Mouse (Mus musculus): ENCODE measurements at regions not wholly inside any gene's neighbourhood (a gene's known extent, or its start where the extent isn't known, plus 50 kb on each side); places are given as distances from the start of the nearest gene placed in this dataset.

DNA sequence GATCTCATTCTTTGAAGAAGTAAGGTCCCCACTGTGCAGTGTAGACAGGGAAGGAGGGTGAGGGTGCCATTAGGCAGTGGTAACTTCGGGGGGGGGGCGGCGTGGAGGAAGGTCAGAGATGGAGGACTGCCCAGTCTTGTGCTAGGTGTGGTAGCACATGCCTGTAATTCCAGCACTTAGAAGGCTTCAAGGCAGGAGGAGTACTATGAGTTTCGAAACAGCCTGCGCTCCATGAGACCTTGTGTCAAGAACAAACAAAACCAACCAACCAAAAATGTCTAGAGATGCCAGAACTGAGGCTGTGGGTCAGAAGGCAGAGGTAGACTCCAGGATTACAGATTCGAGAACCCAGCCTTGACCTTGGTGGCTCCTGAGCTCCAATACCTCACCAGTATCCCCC, 130.8 kb downstream of the Pja1 start:
- DNase-seq: no peak

GRCm38 (mm10) chrX:99339081-99339876, 131.8 kb downstream of the Pja1 start:
- DNase-seq: no peak

DNA sequence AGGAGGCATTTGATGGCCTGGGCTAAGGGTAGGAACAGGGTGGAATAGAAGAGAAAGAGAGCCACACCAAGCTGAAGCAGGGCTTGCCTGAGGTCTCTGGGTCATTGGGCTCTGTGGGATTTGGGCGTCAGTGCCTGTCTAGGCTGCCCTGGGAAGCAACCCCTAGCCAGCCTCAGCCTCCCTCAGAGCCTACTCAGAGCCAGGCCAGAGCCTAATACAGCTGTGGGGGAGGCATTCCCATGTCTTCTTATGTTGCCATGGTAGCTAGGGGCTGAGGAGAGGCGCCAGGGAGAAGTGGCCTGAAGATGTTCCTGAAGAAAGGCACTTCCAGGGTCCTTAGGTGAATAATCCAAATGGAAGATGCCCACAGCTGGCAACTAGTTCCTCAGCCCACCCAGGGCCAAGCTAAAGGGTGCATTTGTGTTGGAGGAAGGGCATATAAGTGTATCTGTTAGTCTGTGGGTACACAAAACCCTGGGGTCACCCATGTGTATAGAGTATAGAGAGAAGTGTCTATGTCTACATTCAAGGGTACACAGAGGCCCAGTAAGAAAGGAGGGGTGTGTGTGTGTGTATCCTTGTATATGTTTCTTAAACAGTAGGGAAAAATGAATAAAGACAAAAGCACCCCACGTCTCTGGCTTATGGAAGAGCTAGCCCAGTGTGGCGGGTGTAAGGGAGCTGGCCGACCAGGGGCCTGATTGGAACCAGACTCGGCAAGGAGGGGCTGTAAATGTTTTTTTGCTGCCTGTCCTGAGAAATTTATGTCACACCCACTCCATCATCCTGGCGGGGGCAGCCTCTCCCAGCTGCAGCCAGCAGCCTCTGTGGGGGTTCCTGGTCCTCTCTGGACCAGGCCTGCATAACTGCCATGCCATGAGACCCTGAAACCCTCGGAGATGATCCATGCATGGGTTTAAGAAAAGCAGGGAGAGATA, 134.2 kb downstream of the Pja1 start:
- no peak for DNase-seq

DNA sequence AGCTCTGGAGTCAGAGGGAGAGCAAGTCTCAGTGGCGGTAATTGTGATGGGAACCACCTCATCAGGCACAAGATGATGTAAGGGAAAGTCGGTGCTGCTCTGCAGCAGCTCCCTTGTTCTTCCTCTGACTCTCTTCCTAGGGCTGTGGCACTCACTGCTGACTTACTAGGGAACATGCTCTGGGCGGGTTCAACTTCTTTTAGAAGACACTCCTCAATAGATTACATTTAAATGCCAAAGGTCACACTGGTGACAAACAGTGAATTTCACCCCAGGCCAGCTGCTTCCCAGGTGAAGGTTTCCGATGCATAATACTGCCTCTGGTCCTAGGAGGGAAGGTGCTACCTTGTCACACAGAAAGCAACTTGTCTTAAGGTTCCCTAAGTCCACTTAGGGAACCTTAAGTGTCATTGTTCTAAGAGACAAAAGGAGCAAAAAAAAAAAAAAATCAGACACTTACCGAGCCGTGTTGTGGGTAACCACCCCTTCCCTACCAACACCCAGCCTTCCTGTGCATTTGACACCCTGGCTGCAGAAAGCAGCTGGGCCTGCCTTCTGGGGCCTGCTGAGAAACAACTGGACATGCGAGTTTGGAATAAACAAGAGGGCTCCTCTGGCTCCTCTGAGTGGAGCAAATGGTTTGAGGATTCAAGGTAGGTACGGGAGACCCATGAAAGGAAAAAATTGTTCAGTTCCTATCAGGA, 135.0 kb downstream of the Pja1 start:
- DNase-seq: no peak

GRCm38 (mm10) chrX:99332457-99332770, 138.7 kb downstream of the Pja1 start:
- DNase-seq: no peak

DNA sequence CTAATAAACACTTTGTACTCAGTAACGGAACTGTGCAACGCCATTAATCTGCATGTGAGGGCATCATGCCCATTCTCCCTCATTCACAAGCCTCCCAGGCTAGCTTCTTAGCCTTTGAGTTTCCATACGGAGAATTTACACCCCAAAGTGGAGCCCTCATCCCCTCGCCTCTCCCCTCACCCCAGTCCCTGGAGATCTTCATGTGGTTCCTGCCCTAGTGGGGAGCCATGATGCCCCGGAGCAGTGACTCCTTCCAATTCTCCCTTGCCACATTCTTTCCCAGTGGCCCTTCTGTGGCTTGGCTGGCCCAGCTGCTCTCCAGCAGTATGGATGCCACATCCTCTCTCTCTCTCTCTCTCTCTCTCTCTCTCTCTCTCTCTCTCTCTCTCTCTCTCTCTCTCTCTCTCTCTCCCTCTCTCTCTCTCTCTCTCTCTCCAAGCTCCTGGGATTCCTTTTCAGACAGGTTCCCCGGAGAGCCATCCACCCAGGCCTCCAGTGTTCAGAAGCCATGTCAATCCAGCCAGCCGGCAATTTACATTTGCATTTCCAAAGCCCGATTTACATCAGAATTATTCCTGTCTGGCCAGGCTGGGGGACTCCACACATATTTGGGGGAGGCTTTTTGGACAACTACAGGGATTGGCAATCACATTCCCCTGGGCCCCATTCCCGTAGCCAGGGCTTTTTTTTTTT, 139.2 kb downstream of the Pja1 start:
- DNase-seq: no peak

DNA sequence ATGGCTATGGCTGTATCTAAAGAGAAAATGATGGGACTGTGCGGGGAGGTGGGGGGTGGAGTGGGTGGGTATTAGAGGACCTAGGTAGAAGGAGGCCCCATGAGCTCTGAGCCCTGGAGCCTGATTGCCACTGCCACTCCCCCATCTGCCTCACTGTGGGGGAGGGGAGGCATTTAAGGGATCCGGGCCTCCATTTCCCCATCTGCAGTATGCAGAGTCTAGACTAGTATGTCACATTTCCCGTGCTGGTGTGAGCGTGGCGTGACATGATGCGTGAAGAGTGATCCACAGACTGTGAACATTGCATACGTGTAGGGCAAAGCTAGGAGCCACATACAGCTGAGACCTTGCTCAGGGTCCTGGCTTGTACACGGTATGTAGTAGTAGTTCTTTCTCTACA, 140.7 kb downstream of the Pja1 start:
- DNase-seq: no peak

DNA sequence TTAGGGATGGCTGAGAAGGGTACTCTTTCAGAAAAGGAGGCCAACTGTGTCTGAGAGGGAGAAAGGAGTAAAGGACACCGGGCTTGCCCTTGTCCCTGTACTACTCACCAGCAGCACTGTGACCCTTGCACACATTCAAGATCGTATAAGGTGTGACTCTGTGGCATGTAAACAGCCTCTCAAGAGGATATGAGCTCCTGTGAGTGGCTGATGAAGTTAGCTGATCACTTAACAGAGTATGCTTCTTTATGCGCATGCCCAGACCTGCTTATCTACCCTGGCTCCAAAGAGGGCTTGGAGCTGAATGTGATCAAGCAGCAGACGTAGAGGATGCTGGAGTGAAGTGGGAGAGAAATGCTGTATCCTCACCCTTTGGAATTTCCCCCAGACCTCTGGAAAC, 142.5 kb downstream of the Pja1 start:
- DNase-seq: no peak

GRCm38 (mm10) chrX:99326167-99326566, 144.9 kb downstream of the Pja1 start:
- DNase-seq: peak; percentile 46 to 69

DNA sequence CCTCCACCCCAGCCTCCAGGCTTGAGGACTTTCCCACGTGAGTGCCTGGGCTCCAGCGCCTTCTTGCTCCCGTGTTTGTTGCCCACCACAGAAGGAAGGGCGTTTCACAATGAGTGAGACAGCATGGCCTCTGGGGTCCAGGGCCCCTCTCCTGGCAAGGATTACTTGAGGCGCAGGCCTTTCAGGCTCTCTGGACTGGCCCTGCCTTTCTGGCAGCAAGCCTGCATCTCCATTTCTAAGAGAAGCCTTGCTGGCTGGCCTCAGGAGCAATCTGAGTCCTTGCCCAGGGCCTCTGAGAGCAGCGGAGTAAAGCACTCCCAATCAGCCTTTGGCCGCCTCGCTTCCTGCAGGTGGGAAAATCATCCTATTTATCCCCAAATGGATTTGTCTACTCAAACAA, 145.6 kb downstream of the Pja1 start:
- peak; percentile 59 to 62 for DNase-seq

DNA sequence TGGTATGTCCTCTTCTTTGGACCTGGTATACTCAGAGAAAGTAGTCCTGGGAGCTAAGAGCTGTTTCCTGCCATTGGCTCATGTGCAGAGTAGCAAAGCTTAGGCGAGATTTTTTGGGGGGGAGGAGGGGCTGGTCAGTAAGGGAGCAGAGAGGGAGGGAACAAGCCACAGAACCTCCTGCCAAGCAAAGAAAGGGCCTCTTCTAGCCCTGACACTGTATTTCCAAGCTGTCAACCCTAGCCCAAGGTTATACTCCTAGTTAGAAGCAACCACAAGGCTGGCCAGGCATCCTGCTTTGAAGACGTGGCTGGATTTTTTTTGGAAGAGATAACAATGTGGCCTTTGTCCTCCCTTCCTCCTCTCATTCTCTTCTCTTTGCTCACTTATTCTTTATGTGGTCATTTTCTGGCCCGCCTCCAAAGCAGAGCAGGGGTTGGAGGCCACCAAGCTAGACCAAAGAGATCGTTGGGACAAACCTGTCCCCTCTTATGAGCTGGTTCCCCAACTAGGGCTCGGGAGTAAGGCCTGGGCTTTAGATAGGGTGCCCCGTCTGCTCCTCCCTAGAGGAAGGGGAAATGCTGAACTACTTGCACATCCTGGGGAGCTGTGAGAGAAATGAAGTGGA, 146.4 kb downstream of the Pja1 start:
- no peak for DNase-seq

DNA sequence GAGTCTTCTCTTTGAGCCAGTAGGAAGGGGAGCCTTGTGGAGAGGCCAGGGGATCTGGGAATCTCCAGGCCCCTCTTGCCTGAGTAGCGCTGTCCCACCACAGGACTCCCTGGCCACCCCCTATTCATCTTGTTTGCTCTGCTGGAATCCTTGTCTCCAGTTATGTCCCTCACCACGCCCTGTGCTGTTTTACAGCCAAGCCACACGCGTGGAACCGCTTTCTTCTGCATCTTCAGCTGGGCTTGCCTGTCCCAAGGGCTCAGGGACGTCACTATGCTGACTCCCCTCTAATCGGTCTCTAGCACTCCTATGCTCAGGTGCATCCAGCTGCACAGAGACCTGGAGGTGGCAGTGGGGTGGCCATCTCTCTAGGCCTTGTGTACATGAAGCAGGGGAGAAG, 151.3 kb downstream of the Pja1 start:
- DNase-seq: no peak

GRCm38 (mm10) chrX:99319163-99319562, 151.9 kb downstream of the Pja1 start:
- no peak for DNase-seq

- DNase-seq: no peak
Measured at GRCm38 (mm10) chrX:99318141-99318540, 152.9 kb downstream of the Pja1 start.

DNA sequence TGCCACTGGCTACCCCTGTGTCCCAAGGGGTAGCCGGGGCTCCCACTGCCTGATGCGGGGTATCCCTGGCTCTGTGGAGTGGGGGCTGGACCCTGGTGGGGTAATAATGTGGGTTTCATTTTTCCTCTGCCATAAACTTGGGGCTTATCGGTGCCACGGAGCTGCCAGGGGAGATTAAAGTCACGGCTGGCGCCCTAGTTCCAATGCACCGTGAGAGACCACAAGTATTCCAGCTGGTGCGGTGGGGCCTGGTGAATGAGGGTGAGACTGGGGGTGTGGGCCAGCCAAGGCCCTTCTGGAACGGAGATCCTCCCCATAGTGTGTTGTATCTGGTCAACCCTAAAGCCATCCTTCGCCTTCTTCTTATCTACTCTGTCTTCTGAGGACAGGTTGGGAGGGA, 153.3 kb downstream of the Pja1 start:
- no peak for DNase-seq

DNA sequence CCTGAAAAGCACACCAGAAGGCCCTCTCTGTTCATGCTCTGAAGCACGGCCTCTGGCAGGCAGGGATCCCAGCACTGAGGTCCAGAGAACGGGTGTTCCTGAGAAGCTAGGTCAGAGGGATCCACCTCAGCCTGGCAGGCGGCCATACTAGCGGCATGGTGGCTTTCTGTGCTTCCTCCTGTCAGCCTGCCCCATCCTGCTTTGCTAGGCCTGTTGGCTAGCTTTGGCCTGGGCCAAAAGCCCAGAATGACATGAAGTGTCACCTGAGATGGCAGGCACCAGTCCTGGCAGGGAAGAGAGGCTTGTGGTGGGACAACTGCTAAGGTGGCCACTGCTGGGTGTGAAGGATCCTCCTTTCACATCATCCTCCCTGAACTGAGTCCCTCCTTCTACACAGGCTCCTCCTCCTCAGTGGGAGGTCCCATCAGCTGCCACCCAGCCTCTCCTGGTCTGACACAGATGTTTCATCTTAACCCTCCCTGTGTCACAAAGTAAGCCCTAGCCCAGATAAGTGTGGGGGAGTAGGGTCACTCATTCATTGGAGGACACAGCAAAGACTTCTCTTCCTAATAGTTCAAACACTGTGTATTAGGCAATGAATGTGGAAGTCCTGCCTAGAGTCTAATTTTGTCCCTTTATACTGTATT, 154.5 kb downstream of the Pja1 start:
- peak; percentile 46 to 53 for DNase-seq

DNA sequence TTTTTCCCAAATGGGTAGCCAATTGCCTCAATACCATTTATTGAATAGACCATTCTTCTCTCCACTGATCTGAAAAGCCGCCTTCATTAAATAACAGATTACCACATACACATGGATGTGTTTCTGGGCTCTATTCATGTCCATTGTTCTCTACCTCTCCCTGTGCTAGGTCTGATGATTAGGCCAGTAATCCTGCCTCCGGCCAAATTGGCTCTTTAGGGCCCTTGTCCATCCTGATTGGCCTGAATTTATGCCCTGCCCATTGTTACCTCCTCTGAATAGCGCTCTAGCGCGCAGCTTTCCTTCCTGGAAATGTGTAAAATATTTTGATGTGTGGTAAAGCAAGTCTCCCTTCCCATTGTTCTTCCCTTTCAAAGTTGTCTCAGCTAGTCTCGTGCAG, 163.2 kb downstream of the Efnb1 start:
- DNase-seq: no peak

- DNase-seq: peak; percentile 56 to 75
Measured at GRCm38 (mm10) chrX:99294726-99295125, 158.8 kb downstream of the Efnb1 start.

DNA sequence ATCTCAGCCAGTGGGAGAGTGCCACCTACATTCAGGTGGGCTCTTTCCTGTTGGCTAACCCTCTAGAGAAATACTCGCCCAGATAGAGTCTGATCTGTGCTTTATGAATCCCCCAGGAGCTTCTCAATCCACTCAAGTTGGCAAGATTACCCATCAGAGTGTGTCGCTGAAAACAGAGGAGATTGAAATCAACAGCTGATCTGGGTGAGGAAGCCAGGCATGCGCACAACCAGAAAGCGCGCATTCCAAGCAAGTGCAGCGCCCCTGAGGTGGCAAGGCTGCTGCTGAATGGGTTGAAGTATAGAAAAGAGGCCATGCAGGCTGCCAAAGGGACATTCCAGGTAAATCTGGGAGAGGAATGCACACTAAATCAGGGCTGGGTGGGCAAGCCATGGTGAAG, 158.0 kb downstream of the Efnb1 start:
- DNase-seq: no peak

DNA sequence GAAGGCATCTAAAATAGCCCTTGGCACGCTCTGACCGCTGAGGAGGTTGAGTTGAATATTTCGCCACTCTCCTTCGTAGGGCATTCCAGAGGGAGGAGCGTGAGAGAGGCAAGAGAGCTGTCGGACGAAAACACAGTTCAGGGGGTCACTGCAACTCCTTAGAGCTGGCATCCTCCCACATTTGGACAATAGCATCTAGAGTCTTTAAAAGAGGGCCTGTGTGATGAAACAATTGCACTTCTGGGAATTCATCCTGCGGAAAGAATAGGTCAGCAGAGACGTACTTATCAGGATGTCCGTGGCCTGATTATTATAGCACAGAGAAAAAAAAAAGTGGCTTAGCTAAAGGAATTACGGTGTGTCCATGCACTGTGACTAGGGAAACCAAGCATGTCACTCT, 156.8 kb downstream of the Efnb1 start:
- peak; percentile 36 to 61 for DNase-seq

DNA sequence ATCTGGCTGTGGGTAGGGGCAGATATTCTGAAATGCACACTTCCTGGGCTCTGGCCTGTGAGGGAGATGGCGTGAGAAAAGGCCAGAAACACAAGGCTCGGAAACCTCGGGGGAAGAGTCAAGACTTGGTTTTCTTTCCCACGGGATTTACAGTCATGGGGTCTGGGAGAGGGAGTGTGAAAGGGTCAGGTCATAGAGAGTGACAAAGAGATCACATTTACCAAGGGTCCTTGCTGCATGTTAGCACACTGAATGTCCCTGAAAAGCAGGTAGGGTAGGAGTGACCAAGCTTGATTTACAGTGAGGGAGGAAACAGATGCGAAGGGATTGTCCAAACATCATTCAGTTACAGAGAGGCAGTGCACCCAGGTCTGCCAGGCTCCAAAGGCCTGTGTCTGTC, 156.0 kb downstream of the Efnb1 start:
- DNase-seq: peak in 1 of 2 experiments; percentile 44
